Mouse (Mus musculus) thymus, adult 2 months (tissue): ENCODE data around the gene Rad23b. TPM values are rescaled to one million over a fixed set of nuclear protein-coding genes. Genes with fewer than 3 reads are reported as not detected.
"Not testable (repeated sequence)": the region's sequence is repeated elsewhere in the genome, so short reads cannot be mapped to it uniquely, and the experiment has no call there.

Experiments
- DNase-seq: peaks from one replicate; pipeline ENCODE4 v3.0.0; 2021
- H3K27ac ChIP-seq: fragments of 200-500 bp; 2 replicates; pipeline ENCODE4 v1.5.1; 2012; ENCODE audit warnings: low read length, control low read depth; ENCODE audit not compliant: control insufficient read depth, insufficient read depth
- H3K27me3 ChIP-seq: fragments of 200-500 bp; 2 replicates; pipeline ENCODE4 v1.6.1; 2012; ENCODE audit warnings: mild to moderate bottlenecking, low read length, moderate library complexity, mixed read lengths; ENCODE audit not compliant: control insufficient read depth, insufficient read depth
- H3K36me3 ChIP-seq: fragments of 200-500 bp; 2 replicates; pipeline ENCODE4 v1.6.1; 2012; ENCODE audit warnings: mild to moderate bottlenecking, low read length, moderate library complexity; ENCODE audit not compliant: control insufficient read depth, insufficient read depth
- H3K4me1 ChIP-seq: fragments of 200-500 bp; replicated peaks from 2 replicates; pipeline ENCODE4 v1.6.1; 2012; ENCODE audit warnings: low read length; ENCODE audit not compliant: control insufficient read depth, insufficient read depth
- H3K4me3 ChIP-seq: fragments of 200-500 bp; 2 replicates; pipeline ENCODE4 v1.5.1; 2012; ENCODE audit warnings: mild to moderate bottlenecking, low read length, control low read depth, moderate library complexity; ENCODE audit not compliant: control insufficient read depth, insufficient read depth
- CTCF ChIP-seq: fragments of 200-500 bp; IDR thresholded peaks from 2 replicates; pipeline ENCODE4 v1.5.1; 2012; ENCODE audit warnings: mild to moderate bottlenecking, control low read depth, low read length, moderate library complexity, borderline replicate concordance; ENCODE audit not compliant: control insufficient read depth, poor library complexity, insufficient read depth; ENCODE audit errors: extremely low read depth
- POLR2A ChIP-seq: fragments of 200-500 bp; IDR thresholded peaks from 2 replicates; pipeline ENCODE4 v1.6.1; 2012; ENCODE audit warnings: mild to moderate bottlenecking, low read length, control low read depth, moderate library complexity; ENCODE audit not compliant: control insufficient read depth, poor library complexity, insufficient read depth; ENCODE audit errors: extremely low read depth
- WGBS: fragments of 180-500 bp; shearing (Covaris S2); methylation state at CpG from one replicate; pipeline ENCODE4 v1.1.7; 2018; 5-methylcytosine and 5-hydroxymethylcytosine counted together
- polyA plus RNA-seq: library from polyadenylated mRNA; depleted of rRNA; stranded (reverse); fragments of >200 nt; gene quantifications from 2 replicates; pipeline ENCODE4 v1.2.3, GENCODE M21; 2012

The Rad23b gene
- polyA plus RNA-seq, 1 experiment: 274 TPM

DNA sequence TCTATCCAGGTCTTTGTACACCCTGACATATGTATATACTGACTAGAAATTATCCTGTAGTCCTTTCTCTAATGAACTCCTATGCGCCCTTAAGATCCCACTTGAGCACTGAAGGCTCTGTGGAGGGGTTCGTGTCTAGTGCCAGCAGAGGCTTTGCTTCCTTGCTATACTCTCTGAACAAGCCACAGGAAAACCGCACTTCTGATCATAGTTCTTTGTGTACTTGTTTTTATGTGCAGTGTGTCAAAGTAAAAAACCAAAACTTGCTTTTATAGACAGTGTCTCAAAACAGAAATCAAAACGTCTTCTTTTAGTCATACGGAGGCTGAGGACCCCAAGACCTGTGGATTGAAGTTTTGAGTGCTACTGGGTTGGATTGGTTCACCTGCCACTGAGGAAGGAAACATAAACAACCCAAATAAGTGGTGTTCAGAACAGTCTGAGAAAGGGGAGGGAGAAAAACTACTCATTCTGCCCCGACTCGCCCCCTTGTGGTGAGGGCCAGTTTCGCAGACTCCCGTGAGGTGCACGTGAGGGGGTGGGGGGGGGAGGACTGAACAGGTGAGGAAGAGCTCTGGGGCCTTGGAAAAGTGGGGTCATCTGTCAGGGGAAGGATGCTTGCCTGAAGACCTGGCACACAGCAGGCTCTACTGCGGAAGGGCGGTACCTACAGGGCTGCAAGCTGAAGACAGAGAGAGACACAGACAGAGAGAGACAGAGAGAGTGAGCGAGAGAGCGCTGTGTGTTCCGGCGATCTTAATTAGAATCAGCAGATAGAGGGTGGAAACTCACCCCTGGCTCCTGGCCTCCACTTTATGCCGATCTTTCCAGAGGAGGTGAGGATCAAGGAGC, 48.3 kb downstream of the Rad23b start:
- WGBS: 29% methylated on average over 17 of the region's 17 CpGs
- no peaks in the 10 kb centered on the region for H3K36me3 ChIP-seq
- H3K4me3 ChIP-seq: no peak overlapping the region
- no peak overlapping the region for H3K27ac ChIP-seq
- peak; percentile 52 for DNase-seq
- no peaks in the 10 kb centered on the region for H3K27me3 ChIP-seq
- H3K4me1 ChIP-seq: peaks cover 8% of the 10 kb centered on the region
- TF ChIP-seq POLR2A (no peak), CTCF (peak; percentile 85)

- no peak overlapping the region for H3K27ac ChIP-seq
- TF ChIP-seq CTCF (no peak), POLR2A (no peak)
- WGBS: 99% methylated on average over 11 of the region's 11 CpGs
- peaks cover 8% of the 10 kb centered on the region for H3K4me1 ChIP-seq
- H3K4me3 ChIP-seq: no peak overlapping the region
- H3K27me3 ChIP-seq: no peaks in the 10 kb centered on the region
- DNase-seq: no peak
- H3K36me3 ChIP-seq: no peaks in the 10 kb centered on the region
These were observed 49.1 kb downstream of the Rad23b start for GRCm38 (mm10) chr4:55398901-55399300.

DNA sequence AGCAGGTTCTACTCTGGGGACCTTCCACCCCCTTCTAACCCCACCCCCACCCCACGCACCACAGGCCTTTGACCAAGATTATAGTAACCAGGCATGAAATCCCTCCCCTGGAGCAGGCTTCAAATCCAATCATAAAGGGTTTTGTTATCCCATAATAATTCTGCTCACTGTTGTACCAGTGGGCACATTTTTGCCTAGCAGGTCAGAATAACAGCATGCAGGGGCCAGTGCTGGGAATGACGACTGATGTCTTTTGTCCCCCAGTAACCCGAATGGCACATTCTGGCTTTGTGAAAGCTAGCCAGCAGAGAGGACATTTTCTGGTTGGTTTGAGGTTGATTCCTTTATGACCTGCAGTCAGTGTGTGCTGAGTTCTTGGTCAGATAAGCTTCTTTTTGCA, 55.5 kb downstream of the Rad23b start:
- H3K27me3 ChIP-seq: no peaks in the 10 kb centered on the region
- DNase-seq: no peak
- TF ChIP-seq POLR2A (no peak), CTCF (no peak)
- H3K4me1 ChIP-seq: no peaks in the 10 kb centered on the region
- no peak overlapping the region for H3K27ac ChIP-seq
- no peak overlapping the region for H3K4me3 ChIP-seq
- H3K36me3 ChIP-seq: no peaks in the 10 kb centered on the region
- WGBS: 88% methylated on average over 3 of the region's 3 CpGs

- TF ChIP-seq CTCF: no peak
- no peak for TF ChIP-seq POLR2A
- WGBS: 96% methylated on average over 1 of the region's 1 CpGs
- H3K4me3 ChIP-seq: no peak overlapping the region
- no peaks in the 10 kb centered on the region for H3K36me3 ChIP-seq
- H3K27me3 ChIP-seq: no peaks in the 10 kb centered on the region
- no peak overlapping the region for H3K27ac ChIP-seq
- no peak for DNase-seq
- H3K4me1 ChIP-seq: no peaks in the 10 kb centered on the region
These were observed 56.7 kb downstream of the Rad23b start for GRCm38 (mm10) chr4:55406558-55406957.

DNA sequence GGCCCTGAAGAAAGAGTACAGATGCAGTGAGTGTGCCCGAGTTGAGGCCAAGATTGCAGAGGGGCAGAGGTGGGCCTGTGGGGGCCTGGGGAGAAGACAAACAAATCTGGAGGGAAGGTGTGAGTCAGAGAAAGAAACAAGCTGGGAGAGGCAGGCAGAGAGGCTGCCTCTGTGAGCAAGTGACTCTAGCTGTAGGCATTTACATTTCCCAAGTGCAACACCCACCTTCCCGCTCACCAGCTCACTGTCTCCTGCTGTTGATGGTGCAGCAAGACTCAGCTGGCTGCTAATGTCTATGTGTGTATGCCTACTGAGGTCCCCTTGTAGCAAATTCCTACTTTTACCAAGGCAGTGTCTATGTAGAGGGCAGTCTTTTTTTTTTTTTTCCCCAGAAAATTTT, 58.2 kb downstream of the Rad23b start:
- H3K4me1 ChIP-seq: no peaks in the 10 kb centered on the region
- no peaks in the 10 kb centered on the region for H3K27me3 ChIP-seq
- no peak overlapping the region for H3K27ac ChIP-seq
- H3K36me3 ChIP-seq: no peaks in the 10 kb centered on the region
- H3K4me3 ChIP-seq: no peak overlapping the region
- 88% methylated on average over 2 of the region's 2 CpGs for WGBS
- no peak for DNase-seq
- no peak for TF ChIP-seq POLR2A
- TF ChIP-seq CTCF: no peak

DNA sequence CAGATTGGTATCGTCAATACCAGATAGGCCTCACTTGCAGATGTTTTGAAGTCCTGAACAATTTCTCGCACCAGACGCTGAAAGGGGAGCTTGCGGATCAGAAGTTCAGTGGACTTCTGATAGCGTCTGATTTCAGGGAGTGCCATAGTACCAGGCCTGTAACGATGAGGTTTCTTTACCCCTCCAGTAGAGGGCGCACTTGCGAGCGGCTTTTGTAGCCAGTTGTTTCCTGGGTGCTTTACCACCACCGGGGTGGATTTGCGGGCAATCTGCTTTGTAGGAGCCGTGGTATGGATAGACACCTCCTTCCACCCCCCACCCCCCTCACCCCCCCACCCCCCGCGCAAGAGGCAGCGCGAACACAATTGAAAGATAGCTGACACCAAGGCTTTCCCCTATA, 59.2 kb downstream of the Rad23b start:
- WGBS: 97% methylated on average over 16 of the region's 16 CpGs
- Histone ChIP-seq H3K4me1 (no peaks in the 10 kb centered on the region), H3K27me3 (no peaks in the 10 kb centered on the region), H3K36me3 (no peaks in the 10 kb centered on the region), H3K27ac (no peak overlapping the region), H3K4me3 (no peak overlapping the region)
- peak; percentile 23 for DNase-seq
- TF ChIP-seq CTCF (no peak), POLR2A (no peak)

- H3K27ac ChIP-seq, H3K36me3 ChIP-seq, DNase-seq, H3K4me1 ChIP-seq, H3K4me3 ChIP-seq, H3K27me3 ChIP-seq: not testable (repeated sequence)
- 54% methylated on average over 1 of the region's 1 CpGs for WGBS
These were observed 59.9 kb downstream of the Rad23b start for GRCm38 (mm10) chr4:55409578-55410224.
